Mouse (Mus musculus): ENCODE data around the gene Cpz. TPM values are rescaled to one million over a fixed set of nuclear protein-coding genes. Genes with fewer than 3 reads are reported as not detected.

Gene Cpz
- polyA plus RNA-seq (2021), result 0.12 TPM

DNA sequence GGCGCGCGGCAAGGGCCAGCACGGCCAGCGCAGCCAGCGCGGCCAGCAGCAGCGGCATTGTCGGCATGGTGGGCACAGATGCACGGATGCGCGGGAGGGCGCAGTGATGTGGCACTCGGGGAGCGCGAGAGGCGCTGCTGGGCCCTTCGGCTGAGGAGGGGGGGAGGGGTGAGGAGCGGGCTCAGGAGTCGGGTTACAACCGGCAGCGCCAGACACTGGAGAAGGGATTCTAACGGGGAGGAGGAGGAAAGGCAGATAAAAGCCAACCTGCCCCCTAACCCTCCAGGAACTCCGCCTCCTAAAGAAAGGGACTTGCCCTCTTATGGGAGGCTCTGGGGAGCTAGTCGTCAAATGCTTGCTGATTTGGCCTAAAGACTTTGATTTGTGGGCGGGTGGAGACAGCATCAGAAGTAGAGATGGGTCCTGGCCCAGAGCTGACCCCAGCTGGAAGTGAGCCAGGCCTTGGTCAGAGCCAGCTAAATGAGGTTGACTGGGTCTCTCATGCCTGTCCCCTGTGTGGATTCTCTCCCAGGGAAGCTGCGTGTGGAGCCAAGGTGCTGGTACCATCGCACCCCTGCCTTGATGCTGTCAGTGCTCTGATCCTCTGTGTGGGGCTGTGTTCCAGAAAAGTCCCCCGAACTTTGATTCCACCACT is at the start of gene Cpz:
TSS of gene Cpz (minus strand) at position 230 of the 655 bp plus-strand sequence.
- ATAC-seq (no peak), DNase-seq (ENCODE audit: low read depth, low spot score) (no peak)
- H3K27me3 ChIP-seq, result peaks cover 11% of the 10 kb centered on the region
- in situ Hi-C loops (cut with MboI; ENCODE audit: low pct_unique_long_range_greater_than_20kb), result loop anchor here (10.0 kb wide), 1 partner anchor 339 kb away; no protein-coding TSS in a partner anchor
- ChIA-PET CTCF (interaction anchor here (0.8 to 5.1 kb wide), 3 partner anchors 23 to 38 kb away, joined by 3 to 32 read pairs (median 6); no protein-coding TSS in a partner anchor), POLR2A (no interaction called here)
- TF ChIP-seq CTCF (IDR thresholded peaks at IDR 0.05), result no peak

GRCm38 (mm10) chr5:35574653-35575599 is 49.4 kb upstream of the Cpz start, which contains the start of gene Trmt44:
TSS of gene Trmt44 (minus strand) at chr5:35575070.
- TF ChIP-seq CTCF (IDR thresholded peaks at IDR 0.05), result no peak
- CTCF ChIA-PET, result interaction anchor here (0.9 to 2.3 kb wide), 5 partner anchors 12 to 127 kb away, joined by 3 to 7 read pairs (median 3); no protein-coding TSS in a partner anchor
- POLR2A ChIA-PET, result interaction anchor here (1.3 kb wide), 2 partner anchors 8 to 23 kb away, joined by 4 read pairs; partner anchors contain the start of gene Acox3
- H3K27me3 ChIP-seq, result no peaks in the 10 kb centered on the region
- peak; percentile 78 for ATAC-seq
- in situ Hi-C loops (cut with MboI; ENCODE audit: low pct_unique_long_range_greater_than_20kb), result no loop called here
- DNase-seq (ENCODE audit: low read depth, low spot score), result peak; percentile 73

DNA sequence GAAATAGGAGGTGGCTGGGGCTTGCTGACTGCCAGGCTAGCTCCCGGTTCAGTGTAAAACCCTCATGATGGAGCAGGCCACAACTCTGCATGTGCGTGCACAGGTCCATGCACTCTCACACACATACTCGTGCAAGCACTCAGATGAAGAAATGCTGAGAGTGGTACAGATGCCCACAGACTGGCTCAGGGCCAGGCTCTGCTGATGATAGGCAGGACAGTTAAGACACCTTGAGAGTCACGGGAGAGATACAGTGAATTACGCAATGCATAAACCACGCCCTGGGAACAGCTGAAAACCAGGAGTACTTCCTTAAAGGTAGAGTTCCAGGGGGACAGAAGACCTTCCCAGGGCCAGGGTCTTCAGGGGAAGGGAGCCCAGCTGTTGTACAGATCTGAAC is 46.0 kb upstream of the Cpz start:
- DNase-seq (ENCODE audit: low read depth, low spot score) (no peak), ATAC-seq (no peak)
- no peak for TF ChIP-seq CTCF (IDR thresholded peaks at IDR 0.05)
- H3K27me3 ChIP-seq, result no peaks in the 10 kb centered on the region
- in situ Hi-C loops (cut with MboI; ENCODE audit: low pct_unique_long_range_greater_than_20kb), result no loop called here
- ChIA-PET CTCF (interaction anchor here (1.1 kb wide), 1 partner anchor 20 kb away, joined by 3 read pairs; no protein-coding TSS in a partner anchor), POLR2A (no interaction called here)

DNA sequence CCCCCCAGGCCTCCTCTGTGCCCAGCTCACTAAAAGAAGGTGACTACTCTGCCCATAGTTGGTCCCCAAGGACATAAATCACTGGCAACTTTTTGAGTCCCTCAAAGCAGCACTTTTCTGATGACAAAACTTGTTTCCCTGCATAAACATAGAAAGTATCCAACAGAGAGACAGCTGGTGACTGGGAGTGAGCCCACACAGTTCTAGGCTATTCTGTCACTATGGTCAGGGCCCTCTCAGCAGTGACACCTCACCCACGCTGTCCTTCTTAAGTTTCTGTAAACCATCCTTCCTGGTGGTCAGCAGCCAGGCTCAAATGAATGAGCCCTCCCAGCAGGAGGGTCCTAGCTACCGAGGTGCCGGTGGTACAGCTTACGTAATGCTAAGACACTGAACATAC is 41.1 kb upstream of the Cpz start:
- POLR2A ChIA-PET, result no interaction called here
- no peak for DNase-seq (ENCODE audit: low read depth, low spot score)
- no peak for TF ChIP-seq CTCF (IDR thresholded peaks at IDR 0.05)
- no peak for ATAC-seq
- in situ Hi-C loops (cut with MboI; ENCODE audit: low pct_unique_long_range_greater_than_20kb), result no loop called here
- no peaks in the 10 kb centered on the region for H3K27me3 ChIP-seq
- CTCF ChIA-PET, result interaction anchor here (1.3 to 2.6 kb wide), 2 partner anchors 43 to 60 kb away, joined by 3 to 12 read pairs; no protein-coding TSS in a partner anchor

DNA sequence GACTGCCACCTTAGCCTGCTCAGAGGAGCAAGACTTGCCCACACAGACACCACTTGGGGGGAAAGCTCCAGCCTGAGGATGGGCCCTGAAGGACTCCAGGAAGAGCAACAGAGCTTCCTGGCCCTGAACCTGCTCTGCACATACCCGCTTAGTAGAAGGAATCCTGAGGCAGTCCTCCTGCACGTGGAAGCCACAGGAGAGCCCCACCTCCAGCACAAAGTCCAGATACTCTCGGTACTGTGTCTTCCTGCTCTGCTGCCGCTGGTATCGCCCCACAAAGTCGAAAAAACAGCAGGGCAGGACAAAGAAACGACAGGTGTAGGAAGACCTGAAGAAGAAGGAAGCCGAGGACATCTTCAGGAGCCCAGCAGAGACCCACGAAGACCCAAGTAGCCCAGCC is 39.7 kb upstream of the Cpz start:
- CTCF ChIA-PET, result interaction anchor here (3.7 kb wide), 1 partner anchor 41 kb away, joined by 32 read pairs; the partner anchor contains the start of gene Cpz
- no peak for TF ChIP-seq CTCF (IDR thresholded peaks at IDR 0.05)
- ATAC-seq, result no peak
- in situ Hi-C loops (cut with MboI; ENCODE audit: low pct_unique_long_range_greater_than_20kb), result no loop called here
- no peak for DNase-seq (ENCODE audit: low read depth, low spot score)
- no peaks in the 10 kb centered on the region for H3K27me3 ChIP-seq
- POLR2A ChIA-PET, result no interaction called here

DNA sequence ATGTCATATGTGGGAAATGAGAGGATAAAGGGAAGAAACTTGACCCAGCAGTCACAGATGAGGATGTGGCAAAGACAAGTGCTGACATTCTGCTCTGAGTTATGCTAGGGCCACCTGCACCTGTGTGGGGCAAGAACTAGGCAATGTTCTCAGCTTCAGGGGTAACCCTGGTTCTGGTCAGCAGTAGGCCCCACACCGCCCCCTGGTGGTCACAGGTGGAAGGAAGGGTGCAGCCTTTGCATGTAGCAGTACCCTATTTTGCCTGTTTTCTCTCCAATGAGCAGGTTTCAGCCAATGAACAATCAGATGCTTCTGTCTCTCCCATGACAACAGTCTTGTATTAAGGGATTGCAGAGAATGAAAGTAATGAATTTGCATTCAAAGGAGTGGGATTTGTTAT is 38.0 kb upstream of the Cpz start:
- TF ChIP-seq CTCF (IDR thresholded peaks at IDR 0.05), result no peak
- ATAC-seq, result peak; percentile 60
- in situ Hi-C loops (cut with MboI; ENCODE audit: low pct_unique_long_range_greater_than_20kb), result no loop called here
- no peaks in the 10 kb centered on the region for H3K27me3 ChIP-seq
- CTCF ChIA-PET, result interaction anchor here (0.8 to 3.7 kb wide), 6 partner anchors 9 to 39 kb away, joined by 3 to 32 read pairs (median 5); partner anchors contain the start of genes Cpz and Trmt44
- no peak for DNase-seq (ENCODE audit: low read depth, low spot score)
- POLR2A ChIA-PET, result interaction anchor here (1.2 kb wide), 1 partner anchor 10 kb away, joined by 3 read pairs; no protein-coding TSS in a partner anchor

DNA sequence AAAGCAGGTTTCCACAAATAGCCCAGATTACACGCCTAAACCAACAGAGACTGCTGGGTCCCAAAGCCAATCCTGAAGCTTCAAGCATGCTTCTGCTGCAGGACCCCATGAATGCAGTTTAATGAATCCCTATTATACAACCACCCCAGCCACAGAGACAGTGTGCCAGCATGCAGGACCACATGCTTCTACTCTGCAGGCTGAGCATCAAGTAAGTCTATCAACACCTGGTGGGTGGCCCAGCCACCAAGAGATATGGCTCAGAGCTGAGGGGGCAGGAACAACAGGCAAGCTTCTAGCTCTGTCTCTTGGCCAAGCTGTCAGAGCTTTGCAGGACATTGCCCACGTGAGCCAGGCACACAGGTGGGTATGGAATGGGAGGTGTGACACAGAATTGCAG is 37.1 kb upstream of the Cpz start:
- CTCF ChIA-PET, result interaction anchor here (0.8 to 3.7 kb wide), 6 partner anchors 9 to 39 kb away, joined by 3 to 32 read pairs (median 5); partner anchors contain the start of genes Cpz and Trmt44
- ATAC-seq (no peak), DNase-seq (ENCODE audit: low read depth, low spot score) (no peak)
- POLR2A ChIA-PET, result interaction anchor here (1.2 kb wide), 1 partner anchor 9 kb away, joined by 3 read pairs; no protein-coding TSS in a partner anchor
- TF ChIP-seq CTCF (IDR thresholded peaks at IDR 0.05), result no peak
- in situ Hi-C loops (cut with MboI; ENCODE audit: low pct_unique_long_range_greater_than_20kb), result no loop called here
- H3K27me3 ChIP-seq, result no peaks in the 10 kb centered on the region

DNA sequence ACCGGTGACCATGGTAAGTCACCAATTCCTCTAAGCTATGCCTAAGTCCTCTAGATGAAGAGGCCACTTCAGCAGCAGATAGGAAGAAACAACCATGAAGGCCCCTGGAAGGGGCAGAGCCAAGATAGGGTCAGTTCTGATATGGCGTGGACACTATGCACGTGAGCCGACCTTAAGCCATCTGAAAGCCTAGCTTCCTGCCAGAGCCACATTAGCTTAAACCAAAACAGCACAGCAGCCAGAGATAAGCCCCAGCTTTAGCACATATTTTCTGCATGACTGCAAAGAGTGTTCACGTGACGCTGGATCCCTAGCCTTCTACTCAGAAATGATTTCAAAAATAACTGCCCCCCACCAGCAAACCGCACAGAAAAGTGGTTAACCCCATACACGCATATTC is 33.9 kb upstream of the Cpz start:
- ChIA-PET POLR2A (no interaction called here), CTCF (interaction anchor here (0.9 to 3.6 kb wide), 4 partner anchors 16 to 36 kb away, joined by 3 to 19 read pairs (median 8); partner anchors contain the start of gene Trmt44)
- ATAC-seq (peak; percentile 45), DNase-seq (ENCODE audit: low read depth, low spot score) (peak; percentile 82)
- in situ Hi-C loops (cut with MboI; ENCODE audit: low pct_unique_long_range_greater_than_20kb), result loop anchor here (5.0 kb wide), 1 partner anchor 37 kb away; no protein-coding TSS in a partner anchor
- TF ChIP-seq CTCF (IDR thresholded peaks at IDR 0.05), result no peak
- H3K27me3 ChIP-seq, result no peaks in the 10 kb centered on the region

DNA sequence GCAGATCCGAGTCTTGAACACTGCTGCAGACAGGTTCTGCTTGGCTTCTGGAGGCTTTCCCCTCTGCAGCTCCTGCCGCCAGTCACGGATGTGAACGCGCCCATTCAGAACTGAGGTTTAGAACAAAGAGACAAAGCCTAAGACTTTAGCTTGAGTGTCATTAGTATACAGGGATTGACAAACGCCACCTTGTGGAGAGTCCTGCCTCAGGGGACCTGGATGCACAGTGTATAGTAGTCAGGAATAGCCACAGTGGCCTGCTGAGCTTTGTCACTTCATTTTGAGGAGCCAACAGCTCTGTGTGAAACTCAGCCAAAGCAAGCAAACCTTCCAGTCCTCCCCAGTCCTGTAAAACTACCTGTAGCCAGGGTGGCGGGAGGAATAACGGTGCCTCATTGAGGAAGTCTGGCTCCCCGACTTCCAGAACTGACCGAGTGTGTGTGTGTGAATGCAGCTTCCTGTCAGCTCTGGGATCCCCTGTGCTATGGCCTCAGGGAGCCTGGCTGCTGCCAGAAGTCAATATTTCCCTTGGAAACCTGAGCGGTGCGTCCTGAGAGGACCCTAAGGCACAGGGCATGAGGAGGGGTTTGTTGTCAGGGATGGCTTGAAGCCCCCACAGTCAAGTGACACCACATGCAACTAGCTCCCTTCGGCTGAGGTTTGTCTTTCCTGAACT is 32.6 kb upstream of the Cpz start:
- in situ Hi-C loops (cut with MboI; ENCODE audit: low pct_unique_long_range_greater_than_20kb), result loop anchor here (5.0 kb wide), 1 partner anchor 36 kb away; no protein-coding TSS in a partner anchor
- CTCF ChIA-PET, result interaction anchor here (0.9 to 3.6 kb wide), 6 partner anchors 11 to 156 kb away, joined by 3 to 19 read pairs (median 6); partner anchors contain the start of gene Cpz
- no peaks in the 10 kb centered on the region for H3K27me3 ChIP-seq
- ATAC-seq (no peak), DNase-seq (ENCODE audit: low read depth, low spot score) (no peak)
- POLR2A ChIA-PET, result interaction anchor here (0.6 to 1.3 kb wide), 2 partner anchors 30 to 182 kb away, joined by 3 read pairs; no protein-coding TSS in a partner anchor
- no peak for TF ChIP-seq CTCF (IDR thresholded peaks at IDR 0.05)
